Mouse (Mus musculus) E14TG2a.4 (cell line): Measurements from ENCODE around the gene Hoxa10.

Source experiments
- CTCF ChIP-seq: conservative IDR thresholded peaks from 2 replicates; pipeline ENCODE4 v1.5.1; 2014; ENCODE audit warnings: low read length
- NANOG ChIP-seq: IDR thresholded peaks from 2 replicates; pipeline ENCODE4 v1.6.1; 2014; ENCODE audit warnings: borderline replicate concordance, low read length, mixed read lengths
- POU5F1 ChIP-seq: IDR thresholded peaks from 2 replicates; pipeline ENCODE4 v1.6.1; 2014; ENCODE audit warnings: low read length, borderline replicate concordance

GRCm38 (mm10) chr6:52189172-52189591, 51.5 kb downstream of the Hoxa10 start:
- no peak for TF ChIP-seq POU5F1
- TF ChIP-seq CTCF: no peak
- TF ChIP-seq NANOG: no peak
